Mouse (Mus musculus): ENCODE measurements around the gene Pcmtd2. TPM values are rescaled to one million over a fixed set of nuclear protein-coding genes. Genes with fewer than 3 reads are reported as not detected.
A peak's percentile ranks its signal among the peaks of the same experiment; 100 is the strongest.
"Not testable (repeated sequence)": the region's sequence is repeated elsewhere in the genome, so short reads cannot be mapped to it uniquely, and the experiment has no call there.

Gene Pcmtd2
- 71.9 and 78.3 TPM in 2 replicates for polyA plus RNA-seq (2012; rRNA removed)

GRCm38 (mm10) chr2:181837372-181838292 is at the start of gene Pcmtd2:
Gene Pcmtd2, plus strand, starts transcription at chr2:181837854.
- H3K27ac ChIP-seq (ENCODE audit: insufficient read depth, low read length), result peak within 1 kb of the TSS; percentile 85
- H3K4me3 ChIP-seq (ENCODE audit: insufficient read depth, low read length), result peak within 1 kb of the TSS; percentile 83
- TF ChIP-seq CTCF (IDR thresholded peaks at IDR 0.05; ENCODE audit: extremely low read depth, insufficient read depth, low read length) (no peak), POLR2A (IDR thresholded peaks at IDR 0.05; ENCODE audit: extremely low read depth, insufficient read depth, low read length) (peak; percentile 96)

GRCm38 (mm10) chr2:181789396-181789795 is 48.3 kb upstream of the Pcmtd2 start:
- Histone ChIP-seq H3K4me3 (ENCODE audit: insufficient read depth, low read length) (no peak overlapping the region), H3K27ac (ENCODE audit: insufficient read depth, low read length) (no peak overlapping the region), H3K4me1 (ENCODE audit: control insufficient read depth, insufficient read depth, low read length) (no peaks in the 10 kb centered on the region; the same call in 1 of the 2 replicates)
- TF ChIP-seq CTCF (IDR thresholded peaks at IDR 0.05; ENCODE audit: extremely low read depth, insufficient read depth, low read length), result no peak

More at GRCm38 (mm10) chr2:181837372-181838292, at the start of gene Pcmtd2:
- H3K4me1 ChIP-seq (ENCODE audit: control insufficient read depth, insufficient read depth, low read length), result peaks cover 3% of the 10 kb centered on the region; the same call in 1 of the 2 replicates

GRCm38 (mm10) chr2:181793186-181793585 is 44.5 kb upstream of the Pcmtd2 start:
- H3K4me3 ChIP-seq (ENCODE audit: insufficient read depth, low read length); H3K27ac ChIP-seq (ENCODE audit: insufficient read depth, low read length); H3K4me1 ChIP-seq (ENCODE audit: control insufficient read depth, insufficient read depth, low read length): not testable (repeated sequence)

GRCm38 (mm10) chr2:181795641-181796130 is 42.0 kb upstream of the Pcmtd2 start:
- TF ChIP-seq CTCF (IDR thresholded peaks at IDR 0.05; ENCODE audit: extremely low read depth, insufficient read depth, low read length) (no peak), POLR2A (IDR thresholded peaks at IDR 0.05; ENCODE audit: extremely low read depth, insufficient read depth, low read length) (no peak)
- H3K4me3 ChIP-seq (ENCODE audit: insufficient read depth, low read length), result no peak overlapping the region
- no peak overlapping the region for H3K27ac ChIP-seq (ENCODE audit: insufficient read depth, low read length)
- no peaks in the 10 kb centered on the region for H3K4me1 ChIP-seq (ENCODE audit: control insufficient read depth, insufficient read depth, low read length)

- Histone ChIP-seq H3K4me3 (ENCODE audit: insufficient read depth, low read length) (no peak overlapping the region), H3K4me1 (ENCODE audit: control insufficient read depth, insufficient read depth, low read length) (no peaks in the 10 kb centered on the region), H3K27ac (ENCODE audit: insufficient read depth, low read length) (no peak overlapping the region)
- TF ChIP-seq POLR2A (IDR thresholded peaks at IDR 0.05; ENCODE audit: extremely low read depth, insufficient read depth, low read length) (no peak), CTCF (IDR thresholded peaks at IDR 0.05; ENCODE audit: extremely low read depth, insufficient read depth, low read length) (no peak)
Measured at GRCm38 (mm10) chr2:181797672-181798071, 40.0 kb upstream of the Pcmtd2 start.

- TF ChIP-seq CTCF (IDR thresholded peaks at IDR 0.05; ENCODE audit: extremely low read depth, insufficient read depth, low read length), result no peak
- TF ChIP-seq POLR2A (IDR thresholded peaks at IDR 0.05; ENCODE audit: extremely low read depth, insufficient read depth, low read length), result no peak
- no peak overlapping the region for H3K4me3 ChIP-seq (ENCODE audit: insufficient read depth, low read length)
Measured at GRCm38 (mm10) chr2:181829032-181829650, 8.5 kb upstream of the Pcmtd2 start.

GRCm38 (mm10) chr2:181832745-181833144 is 4.9 kb upstream of the Pcmtd2 start:
- TF ChIP-seq CTCF (IDR thresholded peaks at IDR 0.05; ENCODE audit: extremely low read depth, insufficient read depth, low read length), result no peak
- TF ChIP-seq POLR2A (IDR thresholded peaks at IDR 0.05; ENCODE audit: extremely low read depth, insufficient read depth, low read length), result no peak
- Histone ChIP-seq H3K27ac (ENCODE audit: insufficient read depth, low read length) (no peak overlapping the region), H3K4me3 (ENCODE audit: insufficient read depth, low read length) (no peak overlapping the region), H3K4me1 (ENCODE audit: control insufficient read depth, insufficient read depth, low read length) (no peaks in the 10 kb centered on the region)

More at GRCm38 (mm10) chr2:181829032-181829650, 8.5 kb upstream of the Pcmtd2 start:
- Histone ChIP-seq H3K27ac (ENCODE audit: insufficient read depth, low read length) (no peak overlapping the region), H3K4me1 (ENCODE audit: control insufficient read depth, insufficient read depth, low read length) (no peaks in the 10 kb centered on the region)

GRCm38 (mm10) chr2:181838293-181838680 is 633 bp downstream of the Pcmtd2 start:
- TF ChIP-seq POLR2A (IDR thresholded peaks at IDR 0.05; ENCODE audit: extremely low read depth, insufficient read depth, low read length) (no peak), CTCF (IDR thresholded peaks at IDR 0.05; ENCODE audit: extremely low read depth, insufficient read depth, low read length) (no peak)
- Histone ChIP-seq H3K4me1 (ENCODE audit: control insufficient read depth, insufficient read depth, low read length) (peaks cover 3% of the 10 kb centered on the region; the same call in 1 of the 2 replicates), H3K4me3 (ENCODE audit: insufficient read depth, low read length) (peak overlapping the region; percentile 83), H3K27ac (ENCODE audit: insufficient read depth, low read length) (peak overlapping the region; percentile 48; the same call in 1 of the 2 replicates)

- Histone ChIP-seq H3K27ac (ENCODE audit: insufficient read depth, low read length) (no peak overlapping the region), H3K4me3 (ENCODE audit: insufficient read depth, low read length) (no peak overlapping the region), H3K4me1 (ENCODE audit: control insufficient read depth, insufficient read depth, low read length) (no peaks in the 10 kb centered on the region)
- TF ChIP-seq CTCF (IDR thresholded peaks at IDR 0.05; ENCODE audit: extremely low read depth, insufficient read depth, low read length) (no peak), POLR2A (IDR thresholded peaks at IDR 0.05; ENCODE audit: extremely low read depth, insufficient read depth, low read length) (no peak)
Measured at GRCm38 (mm10) chr2:181845709-181846394, 8.2 kb downstream of the Pcmtd2 start.
